ENCODE assay signal across 16 mouse cellular contexts in genomic region chr1:152110123-152110522, GRCm38 (mm10).
"Had no signal": no experiment of that assay in that cellular context is flagged by ENCODE, and none has a peak within 500 bp of the region (broad histone marks: within the 10 kb centered on the region; RNA-seq: fewer than 3 reads in every experiment).

No protein-coding gene starts in this region.

- H3K9me3 ChIP-seq: megakaryocyte, embryonic 14.5 days; midbrain, embryonic 12.5 days; neural tube, embryonic 12.5 days; stomach, embryonic 15.5 days had no signal

- H3K4me2 ChIP-seq: lung, embryonic 14.5 days; midbrain, embryonic 12.5 days; neural tube, embryonic 12.5 days; stomach, embryonic 15.5 days had no signal

- H3K27ac ChIP-seq: macrophage; midbrain, embryonic 12.5 days; neural tube, embryonic 12.5 days; stomach, embryonic 15.5 days; stomach, postnatal 0 days had no signal

- DNase-seq: lung, adult 18-20 months; lung, embryonic 14.5 days; lung, postnatal 10 days; lung, postnatal 36 days; midbrain, embryonic 14.5 days; right cerebral cortex, postnatal 14 days; thymus, adult 2 months; thymus, postnatal 25 days; thymus, postnatal 4 days had no signal

- ATAC-seq: midbrain, embryonic 16.5 days had no signal

- H3K4me3 ChIP-seq: megakaryocyte, embryonic 14.5 days; midbrain, embryonic 12.5 days; neural tube, embryonic 12.5 days; stomach, embryonic 15.5 days had no signal

- H3K9ac ChIP-seq: lung, embryonic 14.5 days; midbrain, embryonic 12.5 days; neural tube, embryonic 12.5 days; stomach, embryonic 15.5 days had no signal

- H3K4me1 ChIP-seq: midbrain, embryonic 12.5 days; neural tube, embryonic 12.5 days; stomach, embryonic 15.5 days had no signal

- H3K36me3 ChIP-seq: midbrain, embryonic 12.5 days; neural tube, embryonic 12.5 days; stomach, embryonic 15.5 days had no signal

- H3K27me3 ChIP-seq: midbrain, embryonic 12.5 days; neural tube, embryonic 12.5 days; stomach, embryonic 15.5 days had no signal
